Mouse (Mus musculus) spleen, postnatal 36 days (tissue): ENCODE measurements around the gene Rubcn.
"Not testable (repeated sequence)": the region's sequence is repeated elsewhere in the genome, so short reads cannot be mapped to it uniquely, and the experiment has no call there.

Experiments
- DNase-seq, 2 experiments: peaks; one replicate each; pipeline ENCODE4 v3.0.0; 2022; ENCODE audit warnings: low spot score in 2 of 2, mixed read lengths in 1 of 2

Gene Rubcn

GRCm38 (mm10) chr16:32877343-32878156 lies at the start of gene Rubcn, which contains the start of gene Fyttd1:
Rubcn (minus strand) TSS chr16:32877766.
Fyttd1 (plus strand) TSS chr16:32877500.
- peak; percentile 93 to 94 for DNase-seq

DNA sequence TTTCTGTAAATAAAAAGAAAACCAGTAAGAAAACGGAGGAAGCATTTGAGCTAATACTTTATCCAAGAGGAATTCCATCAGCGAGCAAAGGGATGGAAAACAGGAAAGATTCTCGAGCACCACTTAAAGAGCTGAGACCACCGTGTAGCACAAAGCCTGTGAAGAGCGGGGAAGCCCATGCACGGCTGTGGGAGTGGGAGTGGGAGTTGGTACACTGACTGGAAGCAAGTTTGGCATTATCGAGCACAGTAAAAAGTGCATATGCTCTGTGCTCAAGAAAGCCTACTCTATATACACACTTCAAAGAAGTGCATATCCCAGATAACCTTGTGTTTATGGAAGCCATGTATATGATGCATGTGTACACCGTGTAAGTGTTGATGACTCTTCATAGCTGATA lies 49.5 kb upstream of the Rubcn start:
- no peak for DNase-seq

- DNase-seq: not testable (repeated sequence)
These were observed 49.1 kb upstream of the Rubcn start for GRCm38 (mm10) chr16:32926629-32927028.

DNA sequence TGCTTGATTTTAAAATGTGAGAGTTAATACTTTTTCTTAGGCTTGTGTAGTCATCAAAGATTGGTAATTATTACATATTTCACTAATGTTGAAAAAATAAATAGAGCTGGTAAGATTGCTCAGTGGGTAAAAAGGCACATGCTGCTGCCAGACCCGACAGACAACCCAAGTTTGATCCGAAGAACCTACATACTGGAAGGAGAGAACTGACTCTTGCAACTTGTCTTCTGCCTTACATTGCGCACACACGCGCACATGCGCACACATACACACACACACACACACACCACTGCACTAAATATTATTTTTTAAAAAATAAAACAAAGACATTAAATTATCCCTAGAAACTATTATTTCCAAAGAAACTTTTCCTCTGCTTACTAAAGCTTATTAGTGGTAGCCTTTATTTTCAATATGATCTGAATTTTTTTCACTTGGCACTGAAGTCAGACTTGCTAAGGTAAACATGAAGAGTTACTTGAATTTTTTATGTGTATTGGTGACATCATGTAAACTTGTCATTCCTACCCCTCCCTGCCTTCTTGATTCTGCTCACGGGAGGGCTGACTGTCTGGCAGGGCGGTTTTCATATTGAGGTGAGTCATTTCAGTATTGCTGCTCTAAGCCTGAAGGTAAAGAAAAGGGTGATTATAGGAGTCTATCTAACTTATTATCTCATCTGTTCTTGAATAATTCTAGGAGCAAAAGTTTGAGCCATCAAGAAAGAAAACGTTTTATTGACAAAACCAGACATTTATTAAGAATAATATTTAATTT lies 37.9 kb upstream of the Rubcn start:
- DNase-seq: no peak

DNA sequence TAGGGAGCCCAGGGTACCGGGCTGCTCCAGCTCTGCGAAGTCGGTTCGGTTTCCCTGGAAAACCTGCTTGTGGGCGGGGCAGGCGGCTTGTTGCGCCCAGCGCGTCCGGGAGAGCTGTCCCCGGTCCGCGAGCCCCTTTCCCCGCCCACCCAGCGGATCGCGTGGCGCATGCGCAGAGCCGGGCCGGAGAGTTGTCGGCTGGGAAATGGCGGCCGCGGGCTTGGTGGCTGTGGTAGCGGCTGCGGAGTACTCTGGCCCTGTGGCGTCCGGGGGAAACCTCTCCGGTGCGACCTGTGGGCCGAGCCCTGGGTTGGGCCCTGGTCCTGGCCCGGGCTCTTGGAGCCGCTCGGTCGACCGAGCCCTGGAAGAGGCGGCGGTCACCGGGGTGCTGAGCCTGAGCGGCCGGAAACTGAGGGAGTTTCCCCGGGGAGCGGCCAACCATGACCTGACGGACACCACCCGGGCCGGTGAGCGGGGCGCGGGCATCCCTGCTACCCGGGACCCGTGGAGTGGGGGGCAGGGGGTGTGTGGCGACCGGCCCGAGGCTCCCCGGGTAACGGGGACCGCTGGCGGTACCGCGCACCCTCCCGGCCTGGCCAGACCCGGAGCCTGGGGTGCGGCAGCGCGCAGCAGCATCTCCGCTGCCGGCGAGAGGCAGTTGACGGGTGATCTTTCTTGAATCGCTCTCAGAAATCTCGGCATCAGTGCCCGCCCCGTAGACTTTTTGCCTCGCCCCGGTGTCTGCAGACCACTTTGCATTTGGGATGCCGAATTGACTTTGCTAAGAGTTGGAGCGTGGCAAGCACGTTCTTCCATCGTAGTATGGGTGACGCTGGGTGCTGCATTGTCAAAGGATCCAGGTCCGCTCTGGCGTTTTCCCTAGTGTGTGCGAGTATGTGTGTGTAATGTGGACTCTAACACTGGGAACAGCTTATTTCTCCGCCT lies 36.6 kb upstream of the Rubcn start, which contains the start of gene Lrch3:
Gene Lrch3 (plus strand): TSS at position 164 of the 945 bp plus-strand sequence.
- DNase-seq: peak; percentile 88 to 90

- no peak for DNase-seq
These were observed 35.6 kb upstream of the Rubcn start for GRCm38 (mm10) chr16:32913212-32913611.

GRCm38 (mm10) chr16:32906727-32907126 lies 29.2 kb upstream of the Rubcn start:
- no peak for DNase-seq

GRCm38 (mm10) chr16:32906186-32906585 lies 28.6 kb upstream of the Rubcn start:
- DNase-seq: no peak

DNA sequence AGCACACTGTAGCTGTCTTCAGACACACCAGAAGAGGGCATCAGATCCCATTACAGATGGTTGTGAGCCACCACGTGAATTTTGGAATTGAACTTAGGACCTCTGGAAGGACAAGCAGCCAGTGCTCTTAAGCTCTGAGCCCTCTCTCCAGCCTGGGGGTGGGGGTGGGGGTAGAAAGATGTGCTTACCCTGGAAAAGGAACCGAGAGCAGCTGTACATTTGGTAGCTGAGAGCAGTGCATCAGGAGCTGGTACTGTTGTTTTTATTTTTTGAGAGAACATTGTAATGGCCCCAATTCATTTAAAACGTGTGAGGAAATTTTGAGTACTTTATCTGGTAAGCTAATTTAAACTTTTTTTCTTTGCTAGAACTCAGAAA lies 24.5 kb upstream of the Rubcn start:
- no peak for DNase-seq

DNA sequence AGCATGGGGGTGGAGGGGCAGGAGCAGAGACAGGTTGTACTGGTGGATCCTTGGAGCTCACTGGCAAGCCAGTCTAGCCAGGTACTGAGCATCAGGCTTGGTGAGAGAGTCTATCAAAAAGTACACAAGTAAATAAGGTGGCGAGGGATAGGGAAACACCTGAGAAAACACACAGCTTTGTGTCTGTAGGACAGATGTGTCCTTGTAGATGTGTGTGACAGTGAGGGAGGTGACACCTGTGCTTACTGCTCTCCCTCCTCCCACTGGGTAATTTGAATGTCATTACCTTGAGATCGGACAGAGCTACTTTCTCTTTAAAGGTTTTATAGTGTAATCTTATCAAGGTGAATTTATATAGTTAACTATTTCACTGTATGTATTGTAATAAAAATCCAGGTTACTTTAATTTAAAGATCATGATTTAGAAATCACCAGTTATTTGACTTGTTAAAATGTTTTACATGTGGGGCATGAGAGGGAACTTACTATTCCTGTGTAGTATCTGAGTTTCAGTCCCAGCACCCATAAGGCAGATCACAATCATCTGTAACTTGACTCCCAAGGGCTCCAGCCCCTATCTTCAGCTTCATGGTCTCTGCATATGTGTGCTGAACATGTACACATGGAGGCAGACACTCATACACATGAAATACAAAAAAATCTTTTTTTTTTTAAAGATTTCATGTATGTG lies 23.9 kb upstream of the Rubcn start:
- no peak for DNase-seq

DNA sequence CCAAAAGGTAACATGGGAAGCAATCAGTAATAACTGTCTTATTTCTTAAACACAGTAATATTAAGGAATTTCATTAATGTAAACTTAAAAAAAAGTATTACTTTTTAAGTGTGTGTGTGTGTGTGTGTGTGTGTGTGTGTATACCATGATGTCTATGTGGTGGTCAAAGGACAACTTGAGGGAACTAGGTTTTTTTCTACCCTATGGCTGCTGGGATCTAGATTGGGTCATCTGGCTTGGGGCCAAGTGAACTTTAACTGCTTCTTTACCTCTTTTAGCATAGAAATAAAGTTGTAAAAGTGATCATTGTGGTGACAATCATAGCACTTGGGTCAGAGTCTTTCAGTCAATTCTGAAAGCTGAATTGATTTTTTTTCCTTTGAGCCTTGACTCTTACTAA lies 18.6 kb upstream of the Rubcn start:
- DNase-seq: no peak

- no peak for DNase-seq
These were observed 12.3 kb upstream of the Rubcn start for GRCm38 (mm10) chr16:32889881-32890280.

- no peak for DNase-seq
These were observed 10.4 kb upstream of the Rubcn start for GRCm38 (mm10) chr16:32887996-32888395.

- no peak for DNase-seq
These were observed 4.0 kb upstream of the Rubcn start for GRCm38 (mm10) chr16:32881538-32881937.

DNA sequence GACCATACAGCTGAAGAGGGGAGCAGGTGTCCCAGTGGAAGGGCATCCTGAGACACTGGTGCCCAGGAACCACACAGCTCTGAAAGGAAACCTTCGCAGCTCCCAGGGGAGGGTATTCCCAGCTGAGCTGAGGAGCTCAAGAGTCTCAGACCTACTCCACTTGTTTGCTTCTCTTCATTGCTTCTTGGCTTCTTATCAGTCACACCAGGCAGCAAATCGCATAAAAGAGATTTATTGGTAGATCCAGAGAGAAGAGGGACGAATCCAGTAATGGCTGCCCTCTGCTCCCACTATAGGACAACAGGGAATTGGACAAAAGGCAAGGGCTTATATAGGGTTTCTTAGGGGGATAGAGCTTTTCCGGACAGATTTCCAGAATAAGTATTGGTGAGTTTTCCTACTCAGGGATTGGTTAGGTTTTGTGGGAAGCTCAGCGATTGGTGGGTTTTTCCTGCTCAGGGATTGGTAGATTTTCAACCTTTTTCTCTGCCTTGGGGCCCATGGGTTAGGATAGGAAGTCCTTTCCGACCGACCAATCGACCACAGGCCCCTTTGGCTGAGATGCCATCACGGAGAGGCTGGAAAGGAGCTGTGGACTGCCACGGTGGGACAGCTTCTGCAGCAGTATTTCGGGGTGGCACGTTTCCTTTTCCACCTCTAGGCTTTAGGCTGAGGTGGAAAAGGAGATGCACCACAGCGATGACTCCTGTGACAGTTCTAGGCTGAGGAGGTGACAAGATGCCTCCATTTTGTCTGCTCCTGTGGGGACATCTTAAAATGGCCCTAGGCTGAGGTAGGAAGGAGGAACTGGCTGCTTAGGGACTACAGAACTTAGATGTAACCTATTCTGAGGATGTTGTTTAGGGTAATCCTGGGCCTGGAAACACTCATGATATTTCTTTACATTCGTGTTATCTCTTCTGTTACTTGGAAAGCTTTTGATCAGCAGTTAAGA lies 1.7 kb upstream of the Rubcn start:
- DNase-seq: no peak

DNA sequence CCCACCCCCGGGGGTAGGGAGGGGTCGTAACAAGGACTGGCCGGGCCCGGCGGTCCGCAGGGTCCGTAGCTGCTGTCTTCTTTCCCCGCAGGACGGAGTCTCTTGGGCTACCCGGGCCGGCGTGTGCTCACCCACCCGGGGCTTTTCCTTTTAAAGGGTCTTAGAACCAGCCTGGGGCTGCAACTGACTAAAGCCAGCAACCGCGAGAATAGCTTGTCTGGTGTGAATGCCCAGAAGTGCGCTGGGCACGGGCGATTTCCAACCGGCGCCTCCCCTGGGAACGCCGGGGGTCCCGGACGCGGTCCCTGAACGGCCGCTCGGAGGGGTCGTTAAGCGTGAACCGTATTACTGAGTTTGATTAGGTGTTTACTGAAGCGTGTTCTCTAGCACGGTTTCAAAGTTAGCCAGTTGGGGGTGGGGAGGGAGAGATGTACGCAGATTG lies 612 bp upstream of the Rubcn start:
- no peak for DNase-seq

DNA sequence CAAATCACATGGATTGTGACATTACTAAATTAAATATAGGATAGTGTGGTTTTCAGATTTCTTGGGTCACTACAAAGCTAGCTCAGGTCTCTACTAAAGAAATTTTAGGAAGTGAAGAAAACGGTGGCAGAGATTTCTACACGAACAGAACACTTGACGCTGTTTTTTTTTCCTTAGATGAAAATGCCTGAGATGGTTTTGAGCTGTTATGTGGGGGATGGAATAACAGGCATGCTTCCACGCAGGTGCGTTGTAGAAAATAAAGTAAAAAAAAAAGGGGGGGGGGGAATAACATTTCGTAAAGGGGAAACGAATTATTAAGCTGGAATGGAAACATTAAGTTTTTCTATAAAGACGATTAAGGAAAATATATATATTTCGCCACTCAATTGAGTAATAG lies 735 bp downstream of the Rubcn start:
- DNase-seq: no peak

DNA sequence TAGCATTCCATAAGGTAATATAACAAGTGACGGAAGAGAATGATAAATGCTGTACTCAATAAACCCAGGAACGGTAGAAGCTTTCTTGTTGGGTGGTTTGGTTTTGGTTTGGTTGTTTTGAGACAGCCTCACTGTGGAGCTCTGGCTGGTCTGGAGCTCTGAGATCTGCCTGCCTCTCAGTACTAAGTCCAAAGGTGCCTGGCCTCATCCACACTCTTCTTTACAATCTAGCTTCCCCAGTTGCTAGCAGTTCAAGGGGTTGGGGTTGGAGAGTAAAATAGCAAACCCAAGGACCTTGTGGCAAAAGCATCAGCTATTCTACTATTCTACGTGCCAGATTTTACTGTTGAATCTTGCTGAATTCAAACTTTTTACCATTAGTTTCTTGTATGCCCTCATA lies 1.7 kb downstream of the Rubcn start:
- DNase-seq: no peak

- not testable (repeated sequence) for DNase-seq
These were observed 2.3 kb downstream of the Rubcn start for GRCm38 (mm10) chr16:32875281-32875680.

GRCm38 (mm10) chr16:32873366-32873765 lies 4.2 kb downstream of the Rubcn start:
- peak; percentile 48 to 54 for DNase-seq
